Mouse (Mus musculus) neural tube, embryonic 11.5 days (tissue): ENCODE results near the gene 4430402I18Rik. TPM values are rescaled to one million over a fixed set of nuclear protein-coding genes. Genes with fewer than 3 reads are reported as not detected.
A peak's percentile ranks its signal among the peaks of the same experiment; 100 is the strongest.
"Not testable (repeated sequence)": the region's sequence is repeated elsewhere in the genome, so short reads cannot be mapped to it uniquely, and the experiment has no call there.

Experiments used
- ATAC-seq: fragments of 200-750 bp; cut with Nextera tagmentation; 2 replicates; pipeline ENCODE4 v1.8.0; 2017; ENCODE audit warnings: moderate number of reproducible peaks, mild to moderate bottlenecking, moderate TSS enrichment, moderate library complexity; ENCODE audit not compliant: insufficient read depth, low FRiP score, low TSS enrichment
- DNase-seq: peaks from one replicate; pipeline ENCODE4 v3.0.0-alpha.2; 2015; ENCODE audit warnings: low spot score
- H3K27ac ChIP-seq: fragments of 300-500 bp; sonication (generic); 2 replicates; pipeline ENCODE4 v1.5.1; 2014; ENCODE audit warnings: low read depth, mild to moderate bottlenecking, low read length
- H3K27me3 ChIP-seq: fragments of 300-500 bp; sonication (generic); 2 replicates; pipeline ENCODE4 v1.6.1; 2014; ENCODE audit warnings: mild to moderate bottlenecking, low read length, mixed read lengths; ENCODE audit not compliant: control insufficient read depth, insufficient read depth
- H3K36me3 ChIP-seq: fragments of 300-500 bp; sonication (generic); 2 replicates; pipeline ENCODE4 v1.6.1; 2014; ENCODE audit warnings: mild to moderate bottlenecking, low read length, moderate library complexity, mixed read lengths; ENCODE audit not compliant: control insufficient read depth, insufficient read depth
- H3K4me1 ChIP-seq: fragments of 300-500 bp; sonication (generic); 2 replicates; pipeline ENCODE4 v1.6.1; 2014; ENCODE audit warnings: low read length, mixed read lengths; ENCODE audit not compliant: control insufficient read depth, insufficient read depth
- H3K4me2 ChIP-seq: fragments of 300-500 bp; sonication (generic); 2 replicates; pipeline ENCODE4 v1.6.1; 2014; ENCODE audit warnings: low read depth, mild to moderate bottlenecking, moderate library complexity
- H3K4me3 ChIP-seq: fragments of 300-500 bp; sonication (generic); 2 replicates; pipeline ENCODE4 v1.5.1; 2014; ENCODE audit warnings: low read depth, low read length
- H3K9ac ChIP-seq: fragments of 300-500 bp; sonication (generic); 2 replicates; pipeline ENCODE4 v1.6.1; 2014; ENCODE audit warnings: mild to moderate bottlenecking, low read length
- H3K9me3 ChIP-seq: fragments of 300-500 bp; sonication (generic); 2 replicates; pipeline ENCODE4 v1.6.1; 2016; ENCODE audit warnings: low read length; ENCODE audit not compliant: control insufficient read depth
- WGBS: fragments of 180-500 bp; shearing (Covaris S2); extraction: QIAGEN DNeasy Blood & Tissue Kit; methylation state at CpG from one replicate; pipeline ENCODE4 v1.1.7; 2014; 5-methylcytosine and 5-hydroxymethylcytosine counted together
- polyA plus RNA-seq: library from polyadenylated mRNA; unstranded; fragments of >200 nt; fragmentation: Nextera tagmentation; extraction: Ambion mirVana; gene quantifications from 2 replicates; pipeline ENCODE4 v1.2.1, GENCODE M21; 2014

Gene 4430402I18Rik
- polyA plus RNA-seq, 1 experiment from 2014 or later = 0.60 TPM

DNA sequence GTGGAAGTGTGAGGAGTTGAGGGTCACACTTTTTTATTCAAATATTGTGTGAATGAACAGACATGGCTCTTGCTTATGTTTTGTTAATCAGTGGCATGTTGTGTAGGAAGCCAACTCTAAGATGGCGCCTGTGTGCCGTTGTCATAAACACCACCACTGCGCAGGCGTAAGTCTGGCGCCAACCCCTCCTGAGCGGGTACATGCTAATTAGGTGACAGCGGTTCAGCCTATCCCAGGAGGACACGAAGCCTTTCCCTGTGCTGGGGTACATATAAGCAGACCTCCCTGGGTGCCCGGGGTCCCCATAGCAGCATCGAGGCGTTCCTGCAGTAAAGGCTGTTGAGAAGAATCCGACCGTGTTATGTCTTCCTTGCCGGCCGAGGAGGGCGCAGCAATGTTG, 32.7 kb upstream of the 4430402I18Rik start:
- H3K4me1 ChIP-seq, H3K27ac ChIP-seq, H3K36me3 ChIP-seq, H3K9me3 ChIP-seq, H3K27me3 ChIP-seq, H3K9ac ChIP-seq, DNase-seq, ATAC-seq, H3K4me3 ChIP-seq, H3K4me2 ChIP-seq: not testable (repeated sequence)
- WGBS = 95% methylated on average over 16 of the region's 16 CpGs

DNA sequence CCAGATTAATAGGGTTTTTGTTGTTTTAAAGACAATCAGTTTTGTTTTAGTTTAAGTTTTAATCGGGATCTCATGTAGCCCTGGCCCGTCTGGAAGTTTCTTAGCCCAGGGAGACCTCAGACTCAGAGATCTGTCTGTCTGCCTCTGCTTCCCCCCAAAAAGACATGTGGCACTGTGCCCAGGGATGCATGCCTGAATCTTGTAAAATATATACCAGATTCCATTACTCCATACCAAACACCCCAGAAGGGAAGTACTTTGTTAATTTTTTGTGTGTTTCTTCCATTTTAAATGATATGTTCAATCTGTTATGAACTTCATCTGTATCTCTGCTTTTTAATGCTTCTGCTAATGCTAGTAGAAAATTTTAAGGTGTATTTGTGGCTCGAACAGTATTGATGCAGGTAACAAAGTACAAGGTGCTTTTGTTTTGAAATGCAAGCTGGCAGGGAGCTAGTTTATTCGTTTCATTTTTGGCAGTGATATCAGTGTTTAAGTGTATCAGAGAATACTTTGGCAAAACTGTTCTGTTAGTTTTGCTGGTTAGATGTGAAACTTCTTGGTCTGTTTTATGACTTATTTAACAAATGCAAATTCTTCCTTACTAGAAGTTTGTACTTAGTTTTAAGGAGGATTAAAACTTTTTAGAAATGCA, 30.5 kb upstream of the 4430402I18Rik start:
- Histone ChIP-seq H3K27me3 (no peaks in the 10 kb centered on the region), H3K9ac (no peak overlapping the region), H3K9me3 (no peaks in the 10 kb centered on the region), H3K4me3 (no peak overlapping the region), H3K4me1 (no peaks in the 10 kb centered on the region), H3K27ac (no peak overlapping the region), H3K36me3 (0 out of 2 replicates have a peak, but pooled peaks cover 4% of the 10 kb centered on the region), H3K4me2 (no peak overlapping the region)
- WGBS = 94% methylated on average over 4 of the region's 4 CpGs
- DNase-seq = no peak
- no peak for ATAC-seq

DNA sequence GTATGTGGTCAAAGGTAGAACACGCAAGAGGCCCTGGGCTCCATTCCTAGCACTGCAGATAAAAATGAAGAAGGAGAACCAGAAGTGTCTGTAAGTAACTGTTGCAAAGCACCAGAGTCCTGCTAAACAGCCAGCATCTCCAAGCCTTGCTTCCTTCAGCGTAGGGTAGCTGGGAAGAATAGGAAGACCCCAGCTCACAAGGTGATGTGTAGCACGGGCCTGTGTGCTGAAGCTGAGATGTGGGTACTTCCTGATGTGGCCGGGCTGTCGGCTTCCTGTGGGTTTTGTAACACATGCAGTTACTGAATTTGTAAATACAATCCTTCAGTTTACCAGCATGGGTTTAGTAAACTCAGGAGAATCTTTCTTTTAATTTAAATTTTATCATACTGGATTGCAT, 27.8 kb upstream of the 4430402I18Rik start:
- H3K27me3 ChIP-seq = no peaks in the 10 kb centered on the region
- 0 out of 2 replicates have a peak, but pooled peaks cover 2% of the 10 kb centered on the region for H3K36me3 ChIP-seq
- no peak overlapping the region for H3K27ac ChIP-seq
- no peak for DNase-seq
- no peak overlapping the region for H3K4me2 ChIP-seq
- no peak overlapping the region for H3K4me3 ChIP-seq
- 95% methylated on average over 5 of the region's 5 CpGs for WGBS
- H3K9ac ChIP-seq = no peak overlapping the region
- H3K9me3 ChIP-seq = no peaks in the 10 kb centered on the region
- peaks cover 8% of the 10 kb centered on the region; the same call in 1 of the 2 replicates for H3K4me1 ChIP-seq
- ATAC-seq = no peak

DNA sequence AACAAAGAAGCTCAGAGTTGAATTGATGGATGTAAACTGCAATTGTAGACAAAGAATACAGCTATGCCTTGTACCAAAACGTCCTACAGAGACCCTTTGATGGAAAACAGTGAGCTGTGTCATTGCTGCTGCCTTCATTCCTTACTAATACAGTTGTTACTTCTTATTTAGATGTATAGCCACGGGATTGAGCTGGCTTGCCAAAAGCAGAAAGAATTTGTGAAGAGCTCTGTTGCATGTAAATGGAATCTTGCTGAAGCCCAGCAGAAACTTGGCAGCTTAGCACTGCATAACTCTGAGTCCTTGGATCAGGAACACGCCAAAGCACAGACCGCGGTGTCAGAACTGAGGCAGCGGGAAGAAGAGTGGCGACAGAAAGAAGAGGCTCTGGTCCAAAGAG, 27.3 kb upstream of the 4430402I18Rik start:
- Histone ChIP-seq H3K36me3 (0 out of 2 replicates have a peak, but pooled peaks cover 2% of the 10 kb centered on the region), H3K4me3 (no peak overlapping the region), H3K4me1 (peaks cover 8% of the 10 kb centered on the region; the same call in 1 of the 2 replicates), H3K27me3 (no peaks in the 10 kb centered on the region), H3K4me2 (no peak overlapping the region), H3K27ac (no peak overlapping the region), H3K9me3 (no peaks in the 10 kb centered on the region), H3K9ac (no peak overlapping the region)
- DNase-seq = no peak
- 84% methylated on average over 7 of the region's 7 CpGs for WGBS
- ATAC-seq = no peak

DNA sequence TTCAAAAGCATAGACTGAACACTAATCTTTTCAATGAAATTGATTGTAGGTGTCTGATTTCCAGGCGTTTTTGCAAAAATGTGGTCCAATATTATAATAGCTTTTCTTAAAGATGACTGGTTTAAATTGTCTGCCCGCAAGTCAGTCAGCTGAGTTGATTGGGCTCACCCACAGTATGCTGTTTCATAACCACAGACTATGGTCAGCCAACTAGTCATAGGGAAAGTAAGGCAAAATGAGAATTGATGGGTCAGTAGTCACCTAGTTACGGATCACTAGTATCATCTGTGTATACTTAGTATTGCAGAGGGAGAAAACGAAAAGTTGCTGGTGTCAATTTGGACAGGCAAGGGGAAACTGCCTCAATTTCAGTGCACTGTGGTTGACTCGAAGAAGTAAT, 23.8 kb upstream of the 4430402I18Rik start:
- DNase-seq (no peak), ATAC-seq (no peak)
- Histone ChIP-seq H3K27me3 (no peaks in the 10 kb centered on the region), H3K4me2 (peak overlapping the region; percentile 74), H3K4me1 (peaks cover 8% of the 10 kb centered on the region; the same call in 1 of the 2 replicates), H3K27ac (no peak overlapping the region), H3K36me3 (0 out of 2 replicates have a peak, but pooled peaks cover 2% of the 10 kb centered on the region), H3K9me3 (no peaks in the 10 kb centered on the region), H3K9ac (peak overlapping the region; percentile 92), H3K4me3 (peak overlapping the region; percentile 94)
- 70% methylated on average over 5 of the region's 5 CpGs for whole genome bisulfite sequencing

DNA sequence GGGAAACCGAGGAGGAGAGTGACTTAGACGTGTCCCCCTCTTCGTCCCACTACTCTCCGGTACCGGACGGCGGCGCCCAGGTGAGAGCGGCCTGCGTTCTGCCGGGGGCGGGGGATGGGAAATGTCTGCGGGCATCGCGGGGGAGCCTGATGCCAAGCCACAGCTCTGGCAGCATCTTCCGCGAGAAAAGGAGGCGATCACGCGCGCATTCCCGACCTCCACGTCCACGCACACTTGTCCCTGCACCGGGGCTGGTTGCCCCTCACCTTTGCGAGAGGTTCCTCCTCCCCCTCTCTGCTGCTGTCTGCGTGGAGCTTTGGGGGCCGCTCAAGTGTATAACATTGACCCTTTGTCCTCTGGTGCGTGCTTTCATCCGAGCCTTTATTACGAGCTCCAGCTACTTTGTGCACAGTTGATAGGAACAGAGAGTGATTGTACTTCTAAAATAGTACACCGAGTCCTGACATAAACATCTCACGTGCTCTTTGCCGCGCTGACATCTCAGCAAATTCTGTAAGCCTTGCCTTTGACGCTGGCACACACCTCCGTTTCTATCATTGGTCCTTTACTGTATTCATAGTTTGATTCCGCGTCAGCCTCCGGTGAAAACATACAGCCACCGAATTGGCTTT, 23.1 kb upstream of the 4430402I18Rik start:
- Histone ChIP-seq H3K27me3 (no peaks in the 10 kb centered on the region), H3K9me3 (no peaks in the 10 kb centered on the region), H3K27ac (peak overlapping the region; percentile 82), H3K36me3 (0 out of 2 replicates have a peak, but pooled peaks cover 2% of the 10 kb centered on the region), H3K4me2 (peak overlapping the region; percentile 74), H3K4me1 (peaks cover 8% of the 10 kb centered on the region; the same call in 1 of the 2 replicates), H3K9ac (peak overlapping the region; percentile 92), H3K4me3 (peak overlapping the region; percentile 94)
- ATAC-seq (peak; percentile 73), DNase-seq (no peak)
- 1% methylated on average over 38 of the region's 41 CpGs for WGBS

DNA sequence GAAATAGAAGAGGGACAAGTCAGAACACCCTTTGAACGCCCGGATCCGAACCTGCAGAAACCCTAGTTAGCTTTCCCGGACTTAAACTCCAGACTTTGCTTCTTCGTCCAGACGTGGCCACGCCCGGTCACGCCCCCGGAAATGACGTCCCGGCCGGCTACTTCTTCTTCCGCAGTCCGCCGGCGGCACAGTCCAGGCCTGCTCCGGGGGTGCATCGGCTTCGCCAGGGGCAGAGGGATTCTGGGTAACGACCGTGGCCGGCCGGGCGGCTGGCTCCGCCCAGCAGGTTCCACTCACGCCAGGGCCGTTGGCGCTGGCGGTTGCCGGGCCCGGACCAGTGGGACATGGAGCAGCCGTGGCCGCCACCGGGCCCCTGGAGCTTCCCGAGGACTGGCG, 22.6 kb upstream of the 4430402I18Rik start, which contains the start of gene Cdc37l1:
Gene Cdc37l1, plus strand, starts transcription at position 159 of the 396 bp plus-strand sequence.
- peak within 1 kb of the TSS; percentile 92 for H3K9ac ChIP-seq
- peak within 1 kb of the TSS; percentile 94 for H3K4me3 ChIP-seq
- peak within 1 kb of the TSS; percentile 82 for H3K27ac ChIP-seq
- WGBS = under 1% methylated on average over 37 of the region's 37 CpGs
- no peaks in the 10 kb centered on the region for H3K9me3 ChIP-seq
- ATAC-seq (peak; percentile 100), DNase-seq (peak; percentile 98)
- H3K36me3 ChIP-seq = 0 out of 2 replicates have a peak, but pooled peaks cover 2% of the 10 kb centered on the region
- peaks cover 8% of the 10 kb centered on the region; the same call in 1 of the 2 replicates for H3K4me1 ChIP-seq
- peak within 1 kb of the TSS; percentile 74 for H3K4me2 ChIP-seq
- H3K27me3 ChIP-seq = no peaks in the 10 kb centered on the region

DNA sequence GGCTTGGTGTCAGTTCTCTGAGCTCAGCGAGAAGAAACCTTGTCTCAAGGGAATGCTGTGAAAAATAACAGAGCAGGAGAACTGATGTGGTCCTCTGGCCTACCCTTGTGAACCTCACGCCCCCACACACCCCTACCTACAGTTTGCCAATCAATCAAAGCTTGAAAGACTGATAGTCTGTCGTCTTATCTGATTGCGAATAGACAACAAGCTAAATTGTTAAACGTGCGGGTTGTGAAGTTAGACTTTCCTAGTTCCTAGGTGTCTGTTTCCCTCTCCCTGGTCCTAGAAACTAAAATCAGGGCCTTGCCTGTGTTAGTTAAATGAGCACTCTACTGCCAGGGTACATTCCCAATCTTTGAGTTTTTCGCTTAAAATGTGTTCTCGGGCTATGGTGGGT, 21.9 kb upstream of the 4430402I18Rik start:
- peak overlapping the region; percentile 94 for H3K4me3 ChIP-seq
- no peak overlapping the region for H3K27ac ChIP-seq
- no peaks in the 10 kb centered on the region for H3K27me3 ChIP-seq
- ATAC-seq (no peak), DNase-seq (no peak)
- WGBS = 71% methylated on average over 8 of the region's 8 CpGs
- H3K9ac ChIP-seq = peak overlapping the region; percentile 92
- peak overlapping the region; percentile 74 for H3K4me2 ChIP-seq
- H3K36me3 ChIP-seq = 0 out of 2 replicates have a peak, but pooled peaks cover 2% of the 10 kb centered on the region
- peaks cover 8% of the 10 kb centered on the region; the same call in 1 of the 2 replicates for H3K4me1 ChIP-seq
- no peaks in the 10 kb centered on the region for H3K9me3 ChIP-seq
